Mouse (Mus musculus) mammary gland, adult 2 months (tissue): ENCODE data around the gene Plcb3. TPM values are rescaled to one million over a fixed set of nuclear protein-coding genes. Genes with fewer than 3 reads are reported as not detected.

ENCODE experiments used
- polyA plus RNA-seq: library from polyadenylated mRNA; depleted of rRNA; stranded (reverse); fragments of >200 nt; gene quantifications from 2 replicates; pipeline ENCODE4 v1.2.3, GENCODE M21; 2012; ENCODE audit warnings: low replicate concordance; rRNA removed

Gene Plcb3
- polyA plus RNA-seq, 1 experiment: 79.6 TPM

Other genes starting within 250 kb of the Plcb3 start
- gene Rps6ka4, start 135.8 kb downstream of the Plcb3 start, polyA plus RNA-seq: 29.2 and 54.2 TPM in 2 replicates
- gene Ccdc88b, start 118.3 kb downstream of the Plcb3 start, polyA plus RNA-seq: 18.4 and 61.9 TPM in 2 replicates
- 96.6 and 166 TPM in 2 replicates for gene Trmt112, start 66.8 kb downstream of the Plcb3 start, polyA plus RNA-seq
- gene Prdx5, start 66.4 kb downstream of the Plcb3 start, polyA plus RNA-seq: 110 and 125 TPM in 2 replicates
- 79.8 and 98.9 TPM in 2 replicates for gene Esrra, start 54.7 kb downstream of the Plcb3 start, polyA plus RNA-seq
- 0.30 and 0.69 TPM in 2 replicates for gene Catsperz, start 51.1 kb downstream of the Plcb3 start, polyA plus RNA-seq
- 0.11 and 0.17 TPM in 2 replicates for gene Kcnk4, start 42.0 kb downstream of the Plcb3 start, polyA plus RNA-seq
- 43.2 and 81.2 TPM in 2 replicates for gene Bad, start 34.6 kb downstream of the Plcb3 start, polyA plus RNA-seq
- gene Gpr137, start 34.0 kb downstream of the Plcb3 start, polyA plus RNA-seq: 97.2 and 124 TPM in 2 replicates
- gene Ppp1r14b, start 1.5 kb downstream of the Plcb3 start, polyA plus RNA-seq: 86.1 and 130 TPM in 2 replicates
- 20.6 and 22.2 TPM in 2 replicates for gene Fkbp2, start 4.0 kb upstream of the Plcb3 start, polyA plus RNA-seq
- 95.9 and 128 TPM in 2 replicates for gene Vegfb, start 11.2 kb upstream of the Plcb3 start, polyA plus RNA-seq
- gene Dnajc4, start 16.1 kb upstream of the Plcb3 start, polyA plus RNA-seq: 55.4 and 59.2 TPM in 2 replicates
- 39.2 and 39.4 TPM in 2 replicates for gene Nudt22, start 19.6 kb upstream of the Plcb3 start, polyA plus RNA-seq
- gene Trpt1, start 19.7 kb upstream of the Plcb3 start, polyA plus RNA-seq: 16.4 and 21.2 TPM in 2 replicates
- gene Fermt3, start 43.0 kb upstream of the Plcb3 start, polyA plus RNA-seq: 50.9 and 104 TPM in 2 replicates
- gene Stip1, start 63.5 kb upstream of the Plcb3 start, polyA plus RNA-seq: 30.7 and 38.6 TPM in 2 replicates
- 83.4 and 120 TPM in 2 replicates for gene Macrod1, start 80.3 kb upstream of the Plcb3 start, polyA plus RNA-seq
- 0.16 and 0.17 TPM in 2 replicates for gene Flrt1, start 129.3 kb upstream of the Plcb3 start, polyA plus RNA-seq
- gene Otub1, start 229.8 kb upstream of the Plcb3 start, polyA plus RNA-seq: 84.0 and 95.1 TPM in 2 replicates
- 2,726 and 3,653 TPM in 2 replicates for gene Cox8a, start 241.1 kb upstream of the Plcb3 start, polyA plus RNA-seq